Mouse (Mus musculus): ENCODE results near the gene Slit3. TPM values are rescaled to one million over a fixed set of nuclear protein-coding genes. Genes with fewer than 3 reads are reported as not detected.

The Slit3 gene
- polyA plus RNA-seq, 2 experiments: 32.9 to 33.0 TPM

- TF ChIP-seq POLR2A (IDR thresholded peaks at IDR 0.05; ENCODE audit: borderline replicate concordance, extremely low read depth, insufficient read depth, insufficient read length): no peak
- 62% methylated on average over 2 of the region's 2 CpGs for WGBS
Measured at GRCm38 (mm10) chr11:35736817-35737216, 615.8 kb downstream of the Slit3 start.

DNA sequence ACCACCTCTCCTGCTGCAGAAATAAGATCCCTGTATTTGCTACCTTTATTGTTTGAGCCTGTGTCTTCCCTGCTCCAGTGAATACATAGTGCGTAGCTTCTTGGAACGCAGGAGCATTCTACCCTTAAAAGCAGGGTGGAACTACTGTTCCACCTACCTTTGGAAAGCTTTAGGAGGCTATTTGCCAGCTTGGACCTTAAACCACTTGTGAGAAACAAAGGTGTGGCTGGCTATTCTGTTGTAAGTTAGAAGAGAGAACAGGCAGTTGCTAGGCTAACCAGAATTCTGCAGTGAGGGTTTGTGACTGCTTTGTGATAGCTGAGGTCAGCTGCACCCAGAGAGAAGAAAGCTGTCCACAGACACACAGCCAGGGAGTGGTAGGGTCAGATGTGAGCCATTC is 616.2 kb downstream of the Slit3 start:
- H3K9me3 ChIP-seq (ENCODE audit: control insufficient read depth, low read length): no peaks in the 10 kb centered on the region
- TF ChIP-seq POLR2A (IDR thresholded peaks at IDR 0.05; ENCODE audit: borderline replicate concordance, extremely low read depth, insufficient read depth, insufficient read length): no peak
- DNase-seq (ENCODE audit: low spot score) (no peak), ATAC-seq (ENCODE audit: low FRiP score, low read depth) (no peak)
- H3K4me1 ChIP-seq (ENCODE audit: control insufficient read depth, insufficient read depth, low read length): no peaks in the 10 kb centered on the region
- H3K4me3 ChIP-seq (replicated peaks; ENCODE audit: low read length): no peak overlapping the region
- no peak overlapping the region for H3K4me2 ChIP-seq (replicated peaks; ENCODE audit: low read depth, low read length, severe bottlenecking)
- H3K27me3 ChIP-seq (ENCODE audit: control insufficient read depth, insufficient read depth, low read length): no peaks in the 10 kb centered on the region
- 100% methylated on average over 2 of the region's 2 CpGs for WGBS
- H3K36me3 ChIP-seq (ENCODE audit: control insufficient read depth, insufficient read depth, low read length): no peaks in the 10 kb centered on the region
- H3K9ac ChIP-seq (ENCODE audit: low read depth, low read length, severe bottlenecking): no peak overlapping the region
- H3K27ac ChIP-seq (replicated peaks; ENCODE audit: low read depth, low read length): no peak overlapping the region

More at GRCm38 (mm10) chr11:35736817-35737216, 615.8 kb downstream of the Slit3 start:
- ATAC-seq (ENCODE audit: low FRiP score, low read depth) (no peak), DNase-seq (ENCODE audit: low spot score) (no peak)
- Histone ChIP-seq H3K36me3 (ENCODE audit: control insufficient read depth, insufficient read depth, low read length) (no peaks in the 10 kb centered on the region), H3K9ac (ENCODE audit: low read depth, low read length, severe bottlenecking) (no peak overlapping the region), H3K27ac (replicated peaks; ENCODE audit: low read depth, low read length) (no peak overlapping the region), H3K4me2 (replicated peaks; ENCODE audit: low read depth, low read length, severe bottlenecking) (no peak overlapping the region), H3K9me3 (ENCODE audit: control insufficient read depth, low read length) (no peaks in the 10 kb centered on the region), H3K4me1 (ENCODE audit: control insufficient read depth, insufficient read depth, low read length) (no peaks in the 10 kb centered on the region), H3K4me3 (replicated peaks; ENCODE audit: low read length) (no peak overlapping the region), H3K27me3 (ENCODE audit: control insufficient read depth, insufficient read depth, low read length) (no peaks in the 10 kb centered on the region)

GRCm38 (mm10) chr11:35738102-35738501 is 617.1 kb downstream of the Slit3 start:
- no peak for TF ChIP-seq POLR2A (IDR thresholded peaks at IDR 0.05; ENCODE audit: borderline replicate concordance, extremely low read depth, insufficient read depth, insufficient read length)
- Histone ChIP-seq H3K4me2 (replicated peaks; ENCODE audit: low read depth, low read length, severe bottlenecking) (no peak overlapping the region), H3K27me3 (ENCODE audit: control insufficient read depth, insufficient read depth, low read length) (no peaks in the 10 kb centered on the region), H3K27ac (replicated peaks; ENCODE audit: low read depth, low read length) (no peak overlapping the region), H3K4me1 (ENCODE audit: control insufficient read depth, insufficient read depth, low read length) (no peaks in the 10 kb centered on the region), H3K36me3 (ENCODE audit: control insufficient read depth, insufficient read depth, low read length) (no peaks in the 10 kb centered on the region), H3K9me3 (ENCODE audit: control insufficient read depth, low read length) (no peaks in the 10 kb centered on the region), H3K9ac (ENCODE audit: low read depth, low read length, severe bottlenecking) (no peak overlapping the region), H3K4me3 (replicated peaks; ENCODE audit: low read length) (no peak overlapping the region)
- no peak for DNase-seq (ENCODE audit: low spot score)
- 50% methylated on average over 3 of the region's 3 CpGs for WGBS
- ATAC-seq (ENCODE audit: low FRiP score, low read depth): no peak

DNA sequence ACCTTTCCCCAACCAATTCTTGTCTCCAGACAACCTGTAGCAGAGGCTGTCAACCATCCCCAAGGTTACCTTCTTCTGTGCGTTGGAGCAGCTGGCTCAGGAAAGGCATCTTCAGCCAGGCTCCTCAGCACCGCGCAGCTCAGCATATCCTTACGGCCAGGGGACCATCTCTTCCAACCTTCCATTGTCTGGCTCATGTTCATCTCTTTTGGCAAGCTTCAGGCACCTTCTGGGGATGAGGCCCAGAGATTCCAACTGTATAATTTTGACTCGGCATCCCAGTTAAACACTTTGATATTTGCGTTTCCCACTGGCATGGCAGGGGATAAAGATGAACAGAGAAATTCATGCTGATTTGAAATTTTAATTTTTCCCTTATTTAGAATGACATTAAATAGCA is 622.6 kb downstream of the Slit3 start:
- no peak overlapping the region for H3K4me2 ChIP-seq (replicated peaks; ENCODE audit: low read depth, low read length, severe bottlenecking)
- DNase-seq (ENCODE audit: low spot score) (no peak), ATAC-seq (ENCODE audit: low FRiP score, low read depth) (no peak)
- WGBS: 94% methylated on average over 6 of the region's 6 CpGs
- H3K4me3 ChIP-seq (replicated peaks; ENCODE audit: low read length): no peak overlapping the region
- H3K9ac ChIP-seq (ENCODE audit: low read depth, low read length, severe bottlenecking): no peak overlapping the region
- H3K27me3 ChIP-seq (ENCODE audit: control insufficient read depth, insufficient read depth, low read length): no peaks in the 10 kb centered on the region
- H3K36me3 ChIP-seq (ENCODE audit: control insufficient read depth, insufficient read depth, low read length): no peaks in the 10 kb centered on the region
- no peaks in the 10 kb centered on the region for H3K4me1 ChIP-seq (ENCODE audit: control insufficient read depth, insufficient read depth, low read length)
- no peak for TF ChIP-seq POLR2A (IDR thresholded peaks at IDR 0.05; ENCODE audit: borderline replicate concordance, extremely low read depth, insufficient read depth, insufficient read length)
- no peaks in the 10 kb centered on the region for H3K9me3 ChIP-seq (ENCODE audit: control insufficient read depth, low read length)
- H3K27ac ChIP-seq (replicated peaks; ENCODE audit: low read depth, low read length): no peak overlapping the region

- 92% methylated on average over 6 of the region's 6 CpGs for WGBS
- Histone ChIP-seq H3K9ac (ENCODE audit: low read depth, low read length, severe bottlenecking) (no peak overlapping the region), H3K36me3 (ENCODE audit: control insufficient read depth, insufficient read depth, low read length) (no peaks in the 10 kb centered on the region), H3K27ac (replicated peaks; ENCODE audit: low read depth, low read length) (no peak overlapping the region), H3K4me2 (replicated peaks; ENCODE audit: low read depth, low read length, severe bottlenecking) (no peak overlapping the region), H3K9me3 (ENCODE audit: control insufficient read depth, low read length) (no peaks in the 10 kb centered on the region), H3K27me3 (ENCODE audit: control insufficient read depth, insufficient read depth, low read length) (no peaks in the 10 kb centered on the region), H3K4me1 (ENCODE audit: control insufficient read depth, insufficient read depth, low read length) (no peaks in the 10 kb centered on the region), H3K4me3 (replicated peaks; ENCODE audit: low read length) (no peak overlapping the region)
- ATAC-seq (ENCODE audit: low FRiP score, low read depth) (no peak), DNase-seq (ENCODE audit: low spot score) (no peak)
- TF ChIP-seq POLR2A (IDR thresholded peaks at IDR 0.05; ENCODE audit: borderline replicate concordance, extremely low read depth, insufficient read depth, insufficient read length): no peak
Measured at GRCm38 (mm10) chr11:35744571-35744970, 623.5 kb downstream of the Slit3 start.

DNA sequence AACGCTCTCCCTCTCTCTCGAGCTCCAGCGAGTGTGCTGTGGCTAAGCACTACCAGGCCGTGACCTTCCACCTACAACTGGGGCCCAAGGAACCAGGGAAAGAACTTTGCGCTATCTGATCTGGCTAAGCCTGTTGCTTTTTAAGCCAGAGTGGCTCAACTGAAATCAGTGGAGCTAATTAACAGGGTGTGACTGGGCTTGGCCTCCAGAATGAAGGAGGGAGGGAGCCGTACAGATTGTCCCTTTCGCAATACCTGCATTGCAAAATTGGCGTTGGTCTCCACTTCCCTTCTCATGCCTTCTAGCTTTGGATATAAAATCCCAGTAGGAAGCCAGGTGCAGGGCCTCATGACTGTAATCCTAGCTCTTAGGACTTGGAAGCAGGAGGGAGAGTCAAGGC is 629.6 kb downstream of the Slit3 start:
- Histone ChIP-seq H3K4me3 (replicated peaks; ENCODE audit: low read length) (no peak overlapping the region), H3K27me3 (ENCODE audit: control insufficient read depth, insufficient read depth, low read length) (no peaks in the 10 kb centered on the region), H3K9ac (ENCODE audit: low read depth, low read length, severe bottlenecking) (no peak overlapping the region), H3K27ac (replicated peaks; ENCODE audit: low read depth, low read length) (no peak overlapping the region), H3K9me3 (ENCODE audit: control insufficient read depth, low read length) (no peaks in the 10 kb centered on the region), H3K36me3 (ENCODE audit: control insufficient read depth, insufficient read depth, low read length) (no peaks in the 10 kb centered on the region), H3K4me1 (ENCODE audit: control insufficient read depth, insufficient read depth, low read length) (no peaks in the 10 kb centered on the region; the same call in 1 of the 2 replicates), H3K4me2 (replicated peaks; ENCODE audit: low read depth, low read length, severe bottlenecking) (no peak overlapping the region)
- ATAC-seq (ENCODE audit: low FRiP score, low read depth) (no peak), DNase-seq (ENCODE audit: low spot score) (peak; percentile 29)
- no peak for TF ChIP-seq POLR2A (IDR thresholded peaks at IDR 0.05; ENCODE audit: borderline replicate concordance, extremely low read depth, insufficient read depth, insufficient read length)
- WGBS: 60% methylated on average over 8 of the region's 8 CpGs

Measured in limb, embryonic 14.5 days (tissue).